Mouse (Mus musculus) CD8-positive naive resting alpha-beta T cell, adult 2 months (primary cell): Measurements from ENCODE around the gene Kcmf1.
A peak's percentile ranks its signal among the peaks of the same experiment; 100 is the strongest.
"Not testable (repeated sequence)": the region's sequence is repeated elsewhere in the genome, so short reads cannot be mapped to it uniquely, and the experiment has no call there.

Experiments
- DNase-seq, 2 experiments: peaks; one replicate each; pipeline ENCODE4 v3.0.0; 2022; ENCODE audit warnings: low read depth in 2 of 2, low spot score in 2 of 2

The Kcmf1 gene

DNA sequence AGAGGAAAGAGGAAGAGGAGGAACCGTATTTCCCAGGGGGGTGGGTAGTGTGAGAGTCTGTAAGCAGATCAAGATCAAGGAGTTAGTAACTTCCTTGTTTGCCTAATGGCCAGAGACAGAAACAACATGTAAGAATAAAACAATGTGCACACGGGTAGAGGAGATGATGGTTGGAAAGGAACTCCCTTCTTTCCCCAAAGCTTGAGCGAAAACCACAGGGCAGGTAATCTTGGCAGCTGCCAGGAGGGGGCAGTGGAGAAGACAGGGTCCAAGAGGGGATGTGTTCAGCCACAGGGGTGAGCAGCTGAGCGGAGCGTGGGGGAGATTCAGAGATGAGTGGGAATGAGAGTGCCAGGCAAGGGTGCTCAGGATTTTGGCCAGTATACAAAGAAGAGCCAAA is 48.1 kb downstream of the Kcmf1 start:
- peak; percentile 27 to 58 for DNase-seq

DNA sequence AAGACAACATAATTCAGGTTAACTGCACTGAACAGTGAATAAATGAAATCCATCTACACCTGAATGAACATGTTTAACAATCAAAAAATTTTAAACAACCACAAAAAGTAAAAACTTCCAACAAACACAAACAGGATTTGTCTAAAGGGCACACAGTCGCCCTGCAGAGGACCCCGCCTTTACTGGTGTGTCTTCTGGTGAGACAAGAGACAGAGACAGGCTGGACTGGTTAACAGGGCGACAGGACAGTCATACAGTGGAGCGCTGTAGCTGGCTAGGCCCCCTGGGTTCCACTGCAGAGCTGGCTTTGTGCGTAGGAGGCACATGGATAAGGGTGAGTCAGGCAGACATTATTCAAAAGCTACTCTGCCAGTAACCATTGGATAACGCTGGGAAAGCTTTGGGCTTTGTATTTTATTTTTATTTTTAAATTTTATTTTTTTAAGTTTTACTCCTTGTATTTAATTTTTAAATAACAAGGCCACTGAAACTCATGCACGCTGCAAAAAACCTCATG is 57.7 kb downstream of the Kcmf1 start:
- no peak for DNase-seq

DNA sequence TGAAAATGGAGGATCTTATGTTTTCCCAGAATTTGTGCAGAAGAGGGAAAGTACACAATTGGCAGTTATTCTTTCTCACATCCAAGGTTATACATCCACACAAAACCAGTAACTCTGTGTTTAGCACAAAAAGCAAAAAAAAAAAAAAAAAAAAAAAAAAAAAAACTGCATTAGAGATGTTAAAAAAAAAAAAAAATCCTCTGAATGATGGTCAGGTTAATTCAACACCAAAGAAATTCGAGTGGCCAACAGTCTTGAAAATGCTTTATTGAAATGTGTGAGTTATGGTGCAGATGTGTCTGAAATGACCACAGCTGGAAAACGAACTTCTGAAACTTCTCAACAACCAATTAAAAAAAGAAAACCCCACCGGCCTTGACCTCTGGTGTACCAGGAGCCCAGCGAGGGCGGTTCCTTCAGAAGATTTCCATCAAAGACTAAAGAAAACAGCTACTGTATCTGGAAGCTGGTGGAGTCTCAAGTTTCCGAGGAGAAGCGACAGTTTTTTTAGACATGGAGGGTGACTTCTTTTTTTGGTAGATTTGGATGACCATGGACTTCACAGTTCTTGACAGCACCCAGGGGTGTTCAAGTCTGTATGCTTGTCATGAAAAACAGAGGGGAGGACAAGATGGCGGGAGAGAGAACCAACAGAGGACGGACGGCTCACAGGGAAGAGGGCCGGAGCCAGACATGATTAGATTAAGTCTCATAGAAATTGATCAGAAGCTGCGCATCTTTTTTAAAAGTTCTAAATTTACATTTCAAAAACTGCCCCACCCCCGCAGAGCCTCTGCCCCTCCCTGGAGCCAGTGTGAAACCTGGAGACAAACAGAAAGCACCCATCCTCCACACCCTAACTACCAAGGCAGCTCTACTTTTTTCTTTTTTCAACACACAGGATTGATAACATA is 58.7 kb downstream of the Kcmf1 start:
- DNase-seq, result no peak

DNA sequence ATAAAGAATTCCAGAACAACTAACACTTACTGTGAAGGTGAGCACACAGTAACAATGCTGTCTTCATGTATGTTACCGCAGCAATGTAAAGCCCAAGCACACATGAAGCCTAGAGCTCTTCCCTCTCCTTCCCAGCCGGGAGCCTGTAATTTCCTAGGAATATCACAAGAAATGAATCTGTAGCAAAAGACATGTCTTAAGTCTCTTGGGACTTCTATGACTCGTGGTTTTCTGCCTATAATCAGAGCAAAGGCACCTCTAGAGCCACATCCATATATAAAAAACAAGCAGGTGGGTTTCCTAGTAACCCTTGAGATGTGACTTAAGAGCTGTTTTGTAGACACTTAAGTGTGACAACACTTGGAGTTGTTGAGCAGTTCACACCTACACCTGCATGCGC is 62.0 kb downstream of the Kcmf1 start:
- no peak for DNase-seq

- DNase-seq, result no peak
These were observed 65.3 kb downstream of the Kcmf1 start for GRCm38 (mm10) chr6:72834518-72834917.

GRCm38 (mm10) chr6:72831858-72832257 is 67.9 kb downstream of the Kcmf1 start:
- no peak for DNase-seq

DNA sequence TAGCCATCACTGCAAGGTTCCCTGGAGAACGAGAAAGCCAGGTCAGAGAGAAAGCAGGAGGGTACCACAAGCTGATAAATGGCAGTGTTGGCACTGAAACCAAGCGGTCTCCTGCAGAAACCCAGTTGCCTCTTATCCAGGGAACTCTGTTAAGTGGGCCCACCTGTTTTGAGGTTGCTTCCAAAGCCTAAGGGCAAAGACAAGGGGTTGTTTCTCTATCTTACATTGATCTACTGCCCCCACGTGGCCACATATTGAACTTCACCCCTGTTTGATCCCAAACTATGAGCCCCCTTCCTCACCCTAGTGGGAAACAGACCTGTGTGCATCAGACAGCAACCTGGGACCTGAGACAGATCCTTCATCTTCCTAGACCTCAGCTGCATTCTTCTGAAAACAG is 68.5 kb downstream of the Kcmf1 start:
- peak; percentile 24 to 51 for DNase-seq

- no peak for DNase-seq
These were observed 70.9 kb downstream of the Kcmf1 start for GRCm38 (mm10) chr6:72828857-72829256.

GRCm38 (mm10) chr6:72828037-72828436 is 71.7 kb downstream of the Kcmf1 start:
- DNase-seq, result not testable (repeated sequence)

GRCm38 (mm10) chr6:72825762-72826161 is 74.0 kb downstream of the Kcmf1 start:
- DNase-seq, result no peak

DNA sequence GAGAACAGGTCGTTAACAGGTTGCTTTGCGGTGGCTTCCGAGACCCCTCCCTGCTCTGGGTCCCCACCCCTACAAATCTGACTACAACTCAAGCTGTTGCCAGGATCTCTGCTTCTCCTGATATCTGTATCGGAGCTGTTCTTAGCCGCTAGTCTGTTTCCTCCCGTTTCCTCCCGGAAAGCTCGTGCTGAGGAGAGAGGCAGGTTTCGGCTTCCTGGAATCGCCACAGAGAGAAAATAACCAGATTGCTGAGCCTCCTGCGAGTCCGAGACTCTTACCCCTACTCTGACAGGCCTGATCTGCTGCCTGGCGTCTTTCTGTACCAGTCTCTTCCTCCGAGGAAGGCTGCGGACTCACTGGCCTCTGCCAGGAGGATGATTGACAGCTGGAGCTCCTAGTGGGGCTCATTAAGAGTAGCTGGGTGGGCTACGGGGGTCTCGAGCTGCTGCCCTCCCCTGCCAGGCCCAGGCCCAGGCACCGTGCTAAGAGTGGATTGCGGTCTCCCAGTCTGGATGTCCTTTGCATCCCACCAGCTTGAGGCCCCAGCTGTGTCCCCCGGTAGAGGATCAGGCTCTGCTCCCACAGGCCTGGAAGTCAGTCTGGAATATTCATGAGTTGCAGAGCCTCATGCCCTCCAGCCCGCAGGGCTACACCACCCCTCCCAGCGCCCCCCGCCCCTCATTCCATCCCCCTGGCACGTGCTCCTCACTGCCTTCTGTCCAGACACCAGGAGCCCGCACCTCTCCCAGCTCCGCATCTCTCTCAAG is 74.6 kb downstream of the Kcmf1 start:
- DNase-seq, result no peak

DNA sequence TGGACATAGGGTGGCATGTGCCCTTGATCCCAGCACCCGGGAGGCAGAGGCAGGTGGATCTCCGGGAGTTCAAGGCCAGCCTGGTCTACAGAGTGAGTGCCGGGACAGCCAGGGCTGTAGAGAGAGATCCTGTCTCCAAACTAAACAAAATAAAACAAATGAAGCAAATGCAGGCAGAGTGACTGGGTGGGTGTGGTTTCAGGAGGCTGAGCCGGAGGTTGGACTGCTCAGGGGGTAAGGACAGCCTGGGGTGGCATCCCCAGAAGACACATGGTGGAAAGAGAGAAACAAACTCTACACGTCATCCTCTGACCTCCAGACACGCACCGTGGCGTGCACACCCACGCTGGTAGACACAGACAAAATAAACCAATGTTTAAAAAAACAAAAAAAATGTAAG is 86.3 kb downstream of the Kcmf1 start:
- no peak for DNase-seq

DNA sequence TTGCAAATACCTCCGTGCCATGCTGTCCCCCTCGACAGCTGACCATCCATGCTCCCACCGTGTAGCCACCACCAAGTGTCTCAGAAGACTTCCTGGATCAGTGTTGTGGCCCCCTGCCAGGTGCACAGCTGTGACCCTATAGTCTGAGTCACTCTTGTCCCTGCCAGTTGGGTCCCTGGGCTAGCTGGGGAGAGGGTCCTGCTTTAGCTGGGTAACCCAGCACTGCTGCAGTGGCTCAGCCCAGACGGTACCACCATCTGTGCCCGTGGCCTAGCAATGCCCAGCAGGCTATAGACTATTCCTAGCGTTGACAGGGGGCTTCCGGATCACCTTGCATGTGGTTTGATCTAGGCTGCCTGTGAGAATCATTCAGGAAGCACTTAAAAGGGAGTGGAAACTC is 89.5 kb downstream of the Kcmf1 start:
- DNase-seq, result no peak

- no peak for DNase-seq
These were observed 90.1 kb downstream of the Kcmf1 start for GRCm38 (mm10) chr6:72809522-72810149.

DNA sequence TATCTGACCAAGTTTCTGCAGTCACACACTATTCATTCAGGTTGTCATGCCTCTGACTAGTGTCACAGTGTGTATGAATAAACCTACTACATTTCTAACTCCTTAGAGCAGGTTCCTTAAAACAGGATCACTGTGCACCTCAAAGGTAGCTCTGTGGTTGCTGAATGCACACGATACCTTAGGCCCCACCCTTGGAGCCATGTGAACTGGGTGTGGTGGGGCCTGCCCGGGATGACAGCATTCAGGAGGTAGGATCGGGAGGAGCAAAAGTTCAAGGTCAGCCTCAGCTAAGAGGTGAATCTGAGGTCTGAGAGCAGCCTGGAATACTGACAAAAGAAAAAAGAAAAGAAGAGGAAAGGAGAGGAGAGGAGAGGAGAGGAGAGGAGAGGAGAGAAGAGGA is 91.4 kb downstream of the Kcmf1 start:
- no peak for DNase-seq

DNA sequence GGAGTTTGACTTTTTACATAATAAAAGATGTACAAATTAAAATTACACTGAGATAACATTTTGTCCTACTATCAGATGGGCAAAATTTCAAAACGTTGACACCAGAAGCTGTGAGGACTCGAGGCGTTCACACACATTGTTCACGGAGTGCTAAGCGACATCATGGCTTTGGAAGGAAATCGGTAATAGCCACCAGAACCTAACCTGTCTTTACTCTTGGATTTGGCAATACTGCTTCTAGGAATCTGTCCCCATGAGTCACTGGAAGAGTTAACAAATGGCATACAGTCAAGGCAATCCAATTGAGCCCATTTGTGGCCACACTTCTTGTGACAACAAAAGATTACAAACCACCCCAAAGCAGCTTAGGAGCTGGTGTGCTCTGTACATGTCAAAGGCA is 96.1 kb downstream of the Kcmf1 start:
- DNase-seq, result no peak

GRCm38 (mm10) chr6:72802119-72802518 is 97.7 kb downstream of the Kcmf1 start:
- no peak for DNase-seq

- no peak for DNase-seq
These were observed 99.1 kb downstream of the Kcmf1 start for GRCm38 (mm10) chr6:72800641-72801040.

DNA sequence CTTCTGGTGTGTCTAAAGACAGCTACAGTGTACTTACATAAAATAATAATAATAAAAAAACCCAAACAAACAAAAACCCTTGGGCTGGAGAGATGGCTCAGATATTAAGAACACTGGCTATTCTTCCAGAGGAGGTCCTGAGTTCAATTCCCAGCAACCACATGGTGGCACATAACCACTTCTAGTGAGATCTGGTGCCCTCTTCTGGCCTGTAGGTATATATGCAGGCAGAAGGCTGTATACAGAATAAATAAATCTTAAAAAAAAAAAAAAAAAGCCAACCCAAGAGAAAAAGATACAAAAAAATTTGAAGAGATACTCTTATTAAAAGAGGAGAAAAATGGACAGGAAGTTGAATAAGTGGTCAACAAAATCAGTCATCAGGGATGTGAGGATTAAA is 102.0 kb downstream of the Kcmf1 start:
- no peak for DNase-seq

GRCm38 (mm10) chr6:72795444-72795843 is 104.3 kb downstream of the Kcmf1 start:
- no peak for DNase-seq

DNA sequence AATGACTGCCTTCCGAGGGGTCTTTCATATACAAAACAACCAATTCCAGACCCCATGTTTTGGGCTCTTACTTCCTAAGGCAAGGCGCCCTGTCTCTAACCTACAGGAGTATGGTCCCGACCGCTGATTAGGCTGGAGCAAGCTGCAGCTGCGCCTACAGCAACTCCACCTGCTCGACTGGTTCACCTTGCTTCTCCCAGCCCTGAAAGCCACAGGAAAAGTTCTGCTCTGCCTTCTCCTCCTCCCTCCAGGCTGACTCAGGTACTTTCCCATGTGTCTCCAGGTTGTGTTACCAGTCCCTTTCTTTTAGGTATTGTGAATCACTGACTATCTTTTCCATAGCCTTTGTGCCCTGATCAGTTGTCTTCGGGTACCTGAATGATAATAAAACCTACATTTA is 104.9 kb downstream of the Kcmf1 start:
- DNase-seq, result no peak

GRCm38 (mm10) chr6:72792641-72793040 is 107.1 kb downstream of the Kcmf1 start:
- no peak for DNase-seq
